Mouse (Mus musculus) cerebellum, postnatal 36 days (tissue): ENCODE results near the gene Arhgap42.

ENCODE experiments used
- DNase-seq, 2 experiments: peaks; one replicate each; pipeline ENCODE4 v3.0.0; 2021 to 2022; ENCODE audit warnings: mixed read lengths in 2 of 2

Arhgap42 gene

DNA sequence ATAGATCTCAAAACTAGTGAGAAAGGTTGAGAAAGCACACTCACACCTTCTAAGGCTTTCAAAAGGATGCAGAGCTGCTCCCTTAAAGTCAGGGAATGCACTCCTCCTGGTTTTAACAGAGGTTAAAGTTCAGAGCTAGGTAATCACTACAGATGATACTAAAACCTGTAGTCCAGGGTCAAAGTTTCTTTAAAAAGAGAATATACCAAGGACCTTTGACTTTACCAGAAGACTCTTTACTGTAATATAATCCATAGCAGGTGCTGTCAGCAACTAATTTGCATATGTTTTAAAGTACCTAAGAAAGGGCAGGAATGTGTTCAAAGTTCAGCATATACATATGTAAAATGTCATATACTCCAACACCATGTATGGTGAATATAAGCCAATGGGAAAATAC, 30.7 kb downstream of the Arhgap42 start:
- no peak for DNase-seq

GRCm38 (mm10) chr9:9207251-9207650, 31.6 kb downstream of the Arhgap42 start:
- DNase-seq, result no peak

GRCm38 (mm10) chr9:9200827-9201388, 38.0 kb downstream of the Arhgap42 start:
- no peak for DNase-seq

- no peak for DNase-seq
These were observed 39.6 kb downstream of the Arhgap42 start for GRCm38 (mm10) chr9:9199170-9199841.

- DNase-seq, result no peak
These were observed 40.3 kb downstream of the Arhgap42 start for GRCm38 (mm10) chr9:9198645-9199044.

DNA sequence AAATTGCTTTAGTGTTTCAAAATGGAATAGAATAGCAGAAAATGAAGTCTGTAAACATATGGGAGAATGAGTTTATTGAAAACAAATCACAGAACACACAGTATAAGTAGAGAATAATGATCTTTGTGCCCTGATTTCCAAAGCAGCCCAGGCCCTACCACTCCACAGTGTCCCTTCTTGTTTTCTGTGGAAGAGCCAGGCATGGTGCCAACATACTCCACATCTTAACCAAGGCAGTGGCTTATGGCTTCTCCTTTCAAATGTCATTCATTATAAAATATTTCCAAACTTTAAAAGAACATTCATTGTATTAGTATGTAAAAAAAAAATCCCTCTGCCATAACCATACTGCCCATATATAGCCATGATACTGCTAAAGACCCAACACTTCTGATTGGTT, 42.9 kb downstream of the Arhgap42 start:
- no peak for DNase-seq

DNA sequence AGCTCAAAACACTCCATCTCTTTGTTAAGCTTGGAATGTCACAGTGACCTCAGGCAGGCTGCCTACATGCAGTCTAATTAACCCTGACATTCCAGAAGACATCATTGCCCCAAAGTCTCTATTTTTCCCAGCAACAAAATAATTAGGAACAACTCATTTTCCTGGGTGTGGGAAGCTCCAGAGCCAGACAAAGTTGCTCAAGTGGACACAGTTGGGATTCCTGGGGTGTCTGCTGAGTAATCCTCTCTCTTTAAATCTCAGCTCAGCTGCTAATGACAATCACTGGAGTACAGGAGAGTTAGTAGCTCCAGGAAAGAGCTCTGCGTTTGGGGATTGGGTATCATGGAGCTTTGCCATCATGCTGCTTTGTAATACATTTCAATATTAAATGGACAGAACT, 44.4 kb downstream of the Arhgap42 start:
- DNase-seq, result no peak

DNA sequence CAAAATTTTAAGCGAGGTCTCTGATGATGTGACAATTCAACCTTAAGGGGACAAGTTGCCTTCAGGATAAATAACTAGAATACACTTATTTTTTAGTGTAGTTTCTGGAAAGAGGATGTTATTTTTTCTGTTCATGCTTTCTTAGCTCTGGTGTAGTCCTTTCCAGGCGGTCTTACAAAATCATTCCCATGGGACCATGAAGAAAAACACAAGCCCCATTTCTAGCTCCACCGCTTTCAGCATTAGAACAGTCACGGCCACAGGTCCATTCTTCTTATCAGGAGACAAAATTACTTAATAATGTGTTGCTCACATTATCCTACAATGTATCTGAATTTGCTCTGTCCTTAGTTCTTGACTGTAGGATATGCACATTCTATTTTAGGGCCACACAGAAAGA, 46.2 kb downstream of the Arhgap42 start:
- DNase-seq, result no peak

DNA sequence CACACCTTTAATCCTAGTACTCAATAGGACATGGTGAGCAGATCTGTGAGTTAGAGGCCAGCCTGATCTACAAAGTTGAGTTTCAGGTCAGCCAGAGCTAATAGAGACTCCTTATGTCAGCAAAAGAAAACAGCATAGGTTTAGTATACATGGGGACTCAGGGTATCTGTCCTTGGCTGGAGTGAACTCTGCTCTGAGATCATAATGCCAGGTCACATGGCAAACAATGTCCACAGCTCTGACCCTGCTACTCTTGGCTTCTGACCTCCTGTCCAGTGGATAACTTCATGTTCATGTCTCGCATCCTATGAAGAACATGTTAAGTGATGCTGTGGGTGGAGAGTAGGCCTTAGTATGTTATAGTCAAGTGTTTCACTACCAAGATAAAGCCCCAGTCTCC, 48.1 kb downstream of the Arhgap42 start:
- no peak for DNase-seq

- no peak for DNase-seq
These were observed 50.7 kb downstream of the Arhgap42 start for GRCm38 (mm10) chr9:9188167-9188566.

DNA sequence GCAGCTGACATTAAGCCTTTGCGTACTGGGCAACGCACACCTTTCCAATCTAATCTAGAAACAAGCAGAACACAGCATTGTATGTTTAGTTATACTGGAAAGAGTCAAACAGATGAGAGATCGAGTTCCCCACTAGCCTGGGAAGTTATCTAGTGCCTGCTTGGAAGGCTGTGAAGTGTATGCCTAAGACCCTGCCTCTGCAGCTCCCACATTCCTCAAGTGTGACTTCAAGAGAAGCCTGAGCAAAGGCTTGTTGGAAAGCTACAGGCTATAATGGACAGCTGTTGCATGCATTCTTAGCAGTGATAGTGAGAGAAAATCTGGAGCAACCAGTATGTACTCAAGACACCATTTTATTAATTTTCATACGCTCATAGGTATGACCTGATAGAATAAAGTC, 61.2 kb downstream of the Arhgap42 start:
- no peak for DNase-seq

DNA sequence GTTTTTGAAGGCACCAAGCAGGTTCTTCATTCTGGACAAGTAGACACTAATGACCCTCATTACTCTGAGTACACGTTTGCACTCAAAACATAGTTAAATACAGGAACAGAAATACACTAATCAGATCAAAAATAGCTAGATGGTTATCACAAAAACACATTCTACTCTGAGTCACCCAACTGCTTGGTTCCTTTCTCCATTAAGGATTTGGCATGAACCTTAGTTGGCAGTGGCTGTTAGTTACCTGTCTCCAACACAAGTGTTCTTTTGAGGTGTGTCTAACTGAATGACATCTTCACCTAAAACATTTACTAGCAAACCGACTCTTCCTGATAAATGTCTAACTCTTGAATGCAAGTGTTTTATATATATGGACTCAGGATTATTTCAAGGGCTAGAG, 64.0 kb downstream of the Arhgap42 start:
- DNase-seq, result no peak

- no peak for DNase-seq
These were observed 64.7 kb downstream of the Arhgap42 start for GRCm38 (mm10) chr9:9174206-9174605.

DNA sequence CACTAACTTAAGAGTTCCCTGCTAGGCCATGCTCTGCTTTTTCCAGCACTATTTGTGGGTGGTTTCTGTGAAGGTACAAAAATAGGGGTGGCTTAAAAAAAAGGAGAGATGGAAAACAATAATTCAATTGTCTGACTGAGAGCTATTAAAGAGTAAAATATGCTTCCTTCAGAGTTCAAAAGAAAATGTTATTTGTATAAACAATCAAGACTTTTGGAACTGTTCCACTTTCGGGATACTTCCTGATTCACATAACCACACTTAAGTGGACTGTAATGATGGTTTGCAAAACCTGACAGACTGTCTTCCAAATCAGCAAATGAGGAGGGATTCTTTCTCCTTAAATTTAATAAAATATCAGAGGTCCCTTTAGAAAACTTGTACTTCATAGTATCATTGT, 65.8 kb downstream of the Arhgap42 start:
- DNase-seq, result no peak

- no peak for DNase-seq
These were observed 67.6 kb downstream of the Arhgap42 start for GRCm38 (mm10) chr9:9171146-9171816.

DNA sequence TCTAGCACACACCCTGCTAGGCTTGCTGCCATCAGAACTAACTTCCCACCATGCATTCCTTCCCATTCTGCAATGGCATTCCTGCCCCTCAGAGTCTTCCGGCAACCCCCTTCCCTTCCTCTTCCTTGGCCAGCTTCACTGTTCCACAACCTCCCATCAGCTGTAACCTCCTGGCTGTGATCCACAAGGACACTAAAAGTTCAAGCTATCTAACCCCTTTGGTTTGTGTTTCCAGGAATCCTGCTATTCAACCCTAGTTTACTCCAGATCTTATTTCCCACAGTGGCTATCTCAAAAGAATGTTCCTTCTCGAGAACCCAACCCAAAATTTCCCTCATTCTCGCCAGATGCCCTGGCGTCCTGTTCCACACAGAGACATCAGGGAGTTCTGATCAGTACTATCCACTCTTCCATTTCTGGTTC, 73.2 kb downstream of the Arhgap42 start:
- DNase-seq, result no peak

GRCm38 (mm10) chr9:9160736-9161135, 78.2 kb downstream of the Arhgap42 start:
- DNase-seq, result no peak

GRCm38 (mm10) chr9:9158241-9158640, 80.7 kb downstream of the Arhgap42 start:
- no peak for DNase-seq

- no peak for DNase-seq
These were observed 81.5 kb downstream of the Arhgap42 start for GRCm38 (mm10) chr9:9157425-9157824.

DNA sequence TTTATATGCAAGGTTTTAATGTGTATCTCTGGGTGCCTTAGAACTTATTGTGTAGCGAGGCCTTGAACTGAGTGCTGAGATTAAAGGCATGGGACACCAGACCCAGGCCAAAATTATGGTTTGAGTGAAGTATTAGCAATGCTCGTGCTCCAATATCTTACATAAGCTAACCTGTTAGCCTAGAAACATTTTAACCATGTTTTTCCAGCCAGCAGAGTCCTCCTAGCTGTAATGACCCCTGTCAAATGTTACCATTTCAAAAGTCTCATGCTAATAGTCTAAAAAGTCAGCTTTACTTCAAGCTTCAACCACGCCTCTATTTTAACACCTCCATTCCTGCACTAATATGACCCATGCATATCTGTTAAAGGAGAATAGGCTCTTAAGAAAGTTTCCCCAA, 84.3 kb downstream of the Arhgap42 start:
- DNase-seq, result no peak

DNA sequence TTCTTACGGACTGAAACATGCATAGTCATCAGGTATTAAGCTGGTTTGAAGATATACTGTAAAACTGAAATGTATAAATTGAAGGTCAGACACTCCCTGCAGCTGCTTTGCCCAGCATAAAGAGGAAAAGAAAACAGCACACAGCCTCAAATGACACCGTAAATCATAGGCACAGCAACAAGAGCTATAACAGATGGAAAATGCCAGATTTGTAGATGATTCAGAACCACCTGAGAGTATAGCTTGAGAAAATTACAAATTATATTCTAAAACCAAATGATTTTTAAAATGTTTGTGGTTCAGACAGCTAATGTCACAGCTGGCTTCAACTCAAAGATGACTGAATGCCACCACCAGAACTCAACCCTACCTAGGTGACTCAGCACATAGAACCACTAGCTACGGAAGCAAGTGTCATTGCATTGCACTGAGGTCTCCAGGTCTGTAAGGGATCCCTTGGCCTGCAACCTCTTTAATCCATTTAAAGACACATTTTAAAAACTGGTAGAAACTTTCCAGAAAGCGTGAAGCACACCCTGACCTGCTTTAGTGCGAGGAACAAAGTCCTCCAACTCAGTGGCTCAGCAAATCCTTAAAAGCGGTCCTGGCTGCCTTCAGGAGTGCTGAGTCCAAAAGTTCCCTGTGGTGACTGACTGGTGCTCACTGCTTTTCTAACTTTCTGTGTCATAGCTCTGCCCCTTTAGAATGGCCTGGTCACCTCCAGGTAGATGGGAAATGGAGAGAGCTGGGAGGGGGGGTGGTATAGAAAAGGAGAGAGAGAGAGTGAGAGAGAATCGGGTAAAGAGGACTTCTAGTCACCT, 94.4 kb downstream of the Arhgap42 start:
- no peak for DNase-seq

DNA sequence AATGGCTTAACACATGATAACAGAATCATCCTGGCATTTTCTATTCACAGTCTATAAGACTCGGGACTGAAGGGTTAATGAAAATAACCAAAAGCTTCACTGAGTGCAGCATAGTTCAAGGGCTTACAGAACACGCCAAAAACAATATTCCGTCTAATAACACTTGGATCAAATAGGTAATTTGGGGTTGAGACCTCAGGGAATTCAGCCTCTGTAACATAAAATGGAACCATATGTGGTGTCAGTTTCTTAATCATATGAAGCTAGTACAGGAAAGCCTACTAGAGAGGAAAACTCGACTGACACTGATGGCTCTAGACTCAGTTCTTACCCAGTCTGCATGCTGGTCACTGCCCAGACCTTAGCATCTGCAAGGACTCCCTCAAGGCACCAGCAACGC, 95.8 kb downstream of the Arhgap42 start:
- no peak for DNase-seq

- no peak for DNase-seq
These were observed 96.3 kb downstream of the Arhgap42 start for GRCm38 (mm10) chr9:9142561-9142960.

GRCm38 (mm10) chr9:9142144-9142543, 96.8 kb downstream of the Arhgap42 start:
- DNase-seq, result no peak
